Mouse (Mus musculus) cerebellum, postnatal 25 days (tissue): ENCODE data around the gene Rplp2.
A peak's percentile ranks its signal among the peaks of the same experiment; 100 is the strongest.

Experiments used
- DNase-seq, 2 experiments: peaks; one replicate each; pipeline ENCODE4 v3.0.0; 2021; ENCODE audit warnings: mixed read lengths in 2 of 2

The Rplp2 gene

GRCm38 (mm10) chr7:141484186-141485120, 37.3 kb downstream of the Rplp2 start:
- peak; percentile 65 to 72 for DNase-seq

DNA sequence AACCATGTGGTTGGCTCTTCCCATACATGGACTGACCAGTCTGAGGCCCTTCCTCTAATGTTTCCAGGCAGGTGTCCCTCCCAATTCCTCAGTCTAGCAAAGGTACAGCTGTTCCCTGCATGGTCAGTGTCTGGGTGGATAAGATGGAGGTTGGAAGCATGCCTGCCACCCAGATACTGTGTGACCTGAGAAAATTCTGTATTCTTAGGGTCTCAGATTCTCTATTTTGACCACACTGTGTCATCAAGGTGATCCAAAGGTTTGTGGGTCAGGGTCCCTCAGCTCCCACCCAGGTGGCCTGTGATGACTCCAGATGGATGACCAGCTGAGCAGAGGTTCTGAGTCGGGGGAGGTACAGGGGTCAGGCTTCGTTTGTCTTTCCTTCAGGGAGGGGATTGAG, 38.0 kb downstream of the Rplp2 start:
- no peak for DNase-seq

DNA sequence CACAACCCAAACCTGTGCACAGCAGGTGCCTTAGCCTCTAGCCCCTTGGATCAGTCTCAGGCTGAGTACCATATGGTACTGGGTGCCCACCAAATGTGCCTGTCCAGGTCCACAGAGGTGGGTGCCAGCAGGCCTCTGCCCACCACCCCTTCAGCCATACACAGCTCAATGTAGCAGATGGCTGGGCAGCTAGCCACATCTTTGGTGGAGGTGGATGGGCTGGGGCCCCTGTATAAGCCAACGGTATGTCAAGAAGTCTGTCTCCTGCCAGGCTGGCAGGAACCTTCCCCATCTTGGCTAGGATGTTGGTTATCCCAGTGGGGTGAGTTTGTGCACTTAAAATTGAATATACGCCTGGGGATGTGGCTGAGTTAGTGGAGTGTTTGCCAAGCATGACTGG, 38.4 kb downstream of the Rplp2 start:
- peak; percentile 97 to 98 for DNase-seq

- DNase-seq, result peak in 1 of 2 experiments; percentile 43
These were observed 39.1 kb downstream of the Rplp2 start for GRCm38 (mm10) chr7:141486239-141486638.

DNA sequence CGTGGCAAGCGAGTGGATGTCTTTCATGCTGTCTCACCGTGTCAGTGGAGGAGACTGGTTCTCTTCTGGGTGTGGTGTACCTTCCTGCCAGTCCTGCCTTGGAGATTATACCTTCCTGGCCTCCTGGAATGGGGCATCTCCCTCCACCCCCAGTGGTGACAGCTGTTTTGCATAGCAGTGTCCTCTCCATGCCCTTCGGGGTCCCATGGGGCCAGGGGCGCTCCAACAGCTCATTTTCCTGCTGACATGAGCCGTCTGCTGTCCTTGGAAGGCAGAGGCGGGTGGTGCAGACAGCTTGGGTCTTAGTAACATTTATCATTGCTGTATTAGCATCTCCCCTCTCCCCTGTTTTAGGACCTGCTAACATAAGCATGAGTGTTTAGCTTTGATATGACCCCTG, 40.0 kb downstream of the Rplp2 start:
- DNase-seq, result peak in 1 of 2 experiments; percentile 46

- peak in 1 of 2 experiments; percentile 41 for DNase-seq
These were observed 44.0 kb downstream of the Rplp2 start for GRCm38 (mm10) chr7:141491151-141491550.

GRCm38 (mm10) chr7:141492738-141493137, 45.6 kb downstream of the Rplp2 start:
- peak; percentile 71 to 79 for DNase-seq

DNA sequence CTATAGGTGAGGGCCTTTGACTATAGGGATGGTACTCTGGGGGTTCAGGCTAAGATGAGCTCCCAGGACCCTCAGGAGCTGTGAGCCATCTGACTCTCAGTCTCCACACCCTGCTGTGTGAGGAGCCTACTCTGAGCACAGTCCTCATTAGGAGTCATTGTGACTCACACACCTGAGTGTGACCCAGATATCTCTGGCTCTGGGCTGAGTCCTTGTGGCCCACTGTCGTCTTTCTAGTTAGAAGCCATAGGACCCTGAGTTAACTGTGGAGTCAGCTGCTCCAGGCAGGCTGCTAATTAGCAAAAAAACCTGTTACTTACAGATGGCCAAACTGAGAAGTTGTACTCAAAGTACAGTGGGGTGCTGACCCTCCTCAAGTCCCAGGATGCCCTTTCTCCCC, 46.6 kb downstream of the Rplp2 start:
- DNase-seq, result peak; percentile 42 to 47

DNA sequence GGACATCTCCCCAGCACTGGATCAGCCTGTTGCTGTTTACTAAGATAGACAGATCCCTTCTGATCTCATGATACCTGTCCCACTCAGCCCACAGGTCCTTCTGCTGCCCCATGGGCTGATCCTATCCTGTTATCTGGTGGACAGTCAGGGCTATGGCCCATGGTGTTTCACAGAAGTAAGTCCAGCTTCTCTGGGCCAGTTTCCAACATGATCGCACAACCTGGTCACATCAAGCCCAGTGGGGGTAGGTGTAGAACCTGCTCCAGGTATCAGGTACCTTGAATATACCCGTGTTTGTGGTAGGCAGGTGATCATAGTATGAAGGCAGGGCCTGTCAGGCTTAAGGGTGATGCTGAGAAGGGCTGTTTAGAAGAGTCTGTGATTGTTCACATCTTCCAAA, 48.2 kb downstream of the Rplp2 start:
- DNase-seq, result peak; percentile 42 to 46

DNA sequence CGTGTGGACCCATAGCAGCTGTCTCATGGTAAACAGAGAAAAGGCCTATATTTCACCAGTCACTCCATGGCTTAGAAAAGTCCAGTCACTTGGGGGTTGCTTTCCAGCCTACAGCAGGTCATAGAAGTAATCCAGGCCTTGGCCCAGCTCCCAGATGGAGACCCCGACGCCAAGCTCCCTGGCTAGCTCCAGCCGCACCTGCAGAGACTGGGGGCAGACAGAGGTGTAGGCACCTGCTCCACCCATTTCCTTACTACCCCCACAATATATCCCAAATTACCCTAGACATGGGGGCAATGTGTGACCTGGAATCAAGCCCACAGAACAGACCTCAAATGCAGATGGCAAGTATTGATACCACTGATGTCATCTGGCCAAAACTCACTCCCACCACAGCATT, 48.8 kb downstream of the Rplp2 start:
- DNase-seq, result peak; percentile 25 to 31

DNA sequence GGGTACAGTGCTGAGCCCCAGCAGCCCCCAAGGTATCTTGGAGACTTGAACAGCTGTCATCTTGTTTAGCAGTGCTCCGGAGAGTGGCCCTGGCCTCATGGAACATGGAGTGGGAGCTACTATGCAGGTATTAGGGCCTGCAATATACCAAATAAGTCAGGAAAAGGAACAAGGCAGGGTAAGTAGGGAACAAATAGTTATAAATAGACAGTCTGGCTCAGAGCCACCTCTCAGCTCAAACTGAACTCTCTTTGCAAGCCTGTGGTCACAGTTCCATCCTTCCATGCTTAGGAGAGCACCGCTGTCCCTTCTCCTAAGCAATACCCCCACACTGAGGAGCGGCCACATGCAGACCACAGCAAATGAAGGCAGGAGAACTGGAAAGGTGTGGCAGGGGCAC, 50.4 kb downstream of the Rplp2 start:
- DNase-seq, result no peak
